Mouse (Mus musculus) midbrain, embryonic 15.5 days (tissue): ENCODE data around the gene Smarcal1. TPM values are rescaled to one million over a fixed set of nuclear protein-coding genes. Genes with fewer than 3 reads are reported as not detected.

Experiments used
- ATAC-seq: fragments of 200-750 bp; cut with Nextera tagmentation; replicated peaks from 2 replicates; pipeline ENCODE4 v1.8.0; 2017; ENCODE audit warnings: moderate TSS enrichment
- H3K27ac ChIP-seq: fragments of 300-500 bp; sonication (generic); 2 replicates; pipeline ENCODE4 v1.5.1; 2015; ENCODE audit warnings: mild to moderate bottlenecking, inconsistent platforms
- H3K27me3 ChIP-seq: fragments of 300-500 bp; sonication (generic); replicated peaks from 2 replicates; pipeline ENCODE4 v1.6.1; 2015; ENCODE audit warnings: inconsistent platforms
- H3K36me3 ChIP-seq: fragments of 300-500 bp; sonication (generic); replicated peaks from 2 replicates; pipeline ENCODE4 v1.6.1; 2015; ENCODE audit warnings: inconsistent platforms
- H3K4me1 ChIP-seq: fragments of 300-500 bp; sonication (generic); 2 replicates; pipeline ENCODE4 v1.6.1; 2015; ENCODE audit warnings: inconsistent platforms
- H3K4me2 ChIP-seq: fragments of 300-500 bp; sonication (generic); 2 replicates; pipeline ENCODE4 v1.6.1; 2015; ENCODE audit warnings: inconsistent platforms, mild to moderate bottlenecking, moderate library complexity
- H3K4me3 ChIP-seq: fragments of 300-500 bp; sonication (generic); 2 replicates; pipeline ENCODE4 v1.5.1; 2015; ENCODE audit warnings: mild to moderate bottlenecking, inconsistent platforms
- H3K9ac ChIP-seq: fragments of 300-500 bp; sonication (generic); 2 replicates; pipeline ENCODE4 v1.6.1; 2015; ENCODE audit warnings: mild to moderate bottlenecking, inconsistent platforms
- H3K9me3 ChIP-seq: fragments of 300-500 bp; sonication (generic); 2 replicates; pipeline ENCODE4 v1.6.1; 2016; ENCODE audit warnings: inconsistent platforms
- WGBS: fragments of 180-500 bp; shearing (Covaris S2); methylation state at CpG from one replicate; pipeline ENCODE4 v1.1.7; 2015; ENCODE audit warnings: mixed read lengths; 5-methylcytosine and 5-hydroxymethylcytosine counted together
- polyA plus RNA-seq: library from polyadenylated mRNA; unstranded; fragments of >200 nt; fragmentation: Nextera tagmentation; extraction: Ambion mirVana; gene quantifications from 2 replicates; pipeline ENCODE4 v1.2.1, GENCODE M21; 2015

Gene Smarcal1
- polyA plus RNA-seq: 29.6 and 30.9 TPM in 2 replicates

DNA sequence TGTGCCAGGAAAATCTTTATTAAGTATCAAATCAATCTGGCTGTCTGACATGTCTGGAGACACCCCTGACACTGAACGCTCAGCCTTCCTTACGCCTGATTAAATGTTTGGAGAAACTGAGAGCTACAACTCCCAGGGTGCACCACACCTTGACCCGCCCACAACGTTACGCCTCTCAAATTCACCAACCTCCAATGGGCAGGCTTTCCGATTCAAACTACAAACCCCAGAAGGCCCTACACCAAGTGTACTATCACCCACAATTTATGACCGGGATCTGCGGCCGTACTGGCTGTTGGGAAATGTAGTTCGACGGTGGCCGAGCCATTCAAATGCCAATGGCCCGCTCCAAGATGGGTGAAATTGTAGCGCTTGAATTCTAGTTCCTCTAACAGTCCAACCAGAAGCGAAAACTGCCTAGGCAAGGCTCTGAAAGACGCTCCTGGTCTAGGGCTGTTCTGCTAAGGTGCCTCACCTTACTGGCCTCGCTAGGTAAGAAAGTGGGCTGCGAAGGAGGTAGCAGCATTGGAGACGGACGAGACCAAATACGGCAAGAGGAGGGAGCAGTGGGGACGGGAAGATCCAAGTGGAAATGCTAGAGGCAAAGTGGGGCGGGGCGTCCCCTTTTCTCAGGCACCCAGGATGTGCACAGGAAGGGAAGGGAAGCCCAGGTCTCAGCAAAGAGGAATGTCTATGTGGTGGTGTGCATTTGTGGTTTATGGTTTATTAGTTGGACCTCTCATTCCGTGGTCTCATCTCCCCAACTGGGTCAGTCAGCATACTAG, at the start of gene Smarcal1:
TSS of gene Smarcal1 (plus strand) at position 305 of the 785 bp plus-strand sequence.
- peak within 1 kb of the TSS; percentile 85 for H3K9ac ChIP-seq

DNA sequence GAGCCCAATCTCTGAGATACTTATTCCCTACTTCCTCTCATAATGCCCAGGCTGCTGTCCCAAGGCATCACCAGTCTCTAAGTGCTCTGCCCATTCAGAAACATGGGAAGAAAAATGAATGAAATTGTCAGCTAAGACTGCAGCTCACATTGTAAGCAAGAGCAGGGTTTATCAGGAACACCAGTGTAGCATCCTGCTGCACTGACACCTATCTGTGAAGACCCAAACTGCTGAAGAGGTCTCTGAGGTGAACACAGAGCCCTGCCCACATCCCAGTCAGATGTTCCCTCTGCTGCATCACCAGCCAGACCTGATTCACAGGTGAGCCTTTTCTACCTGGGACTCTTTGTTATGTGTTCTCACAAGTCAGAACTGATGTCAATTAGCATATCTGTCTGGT, 49.6 kb upstream of the Smarcal1 start:
- Histone ChIP-seq H3K27ac (no peak overlapping the region), H3K27me3 (no peaks in the 10 kb centered on the region), H3K4me3 (peak overlapping the region; percentile 78), H3K9ac (peak overlapping the region; percentile 20; the same call in 1 of the 2 replicates), H3K9me3 (no peaks in the 10 kb centered on the region), H3K4me2 (peak overlapping the region; percentile 86), H3K4me1 (peaks cover 60% of the 10 kb centered on the region), H3K36me3 (no peaks in the 10 kb centered on the region)
- no peak for ATAC-seq

More for the DNA sequence above, at the start of gene Smarcal1:
- peaks cover 15% of the 10 kb centered on the region; the same call in 1 of the 2 replicates for H3K36me3 ChIP-seq
- WGBS: under 1% methylated on average over 25 of the region's 25 CpGs
- peak within 1 kb of the TSS; percentile 60 for H3K4me2 ChIP-seq
- H3K4me3 ChIP-seq: peak within 1 kb of the TSS; percentile 70
- no peaks in the 10 kb centered on the region for H3K9me3 ChIP-seq
- H3K27ac ChIP-seq: peak within 1 kb of the TSS; percentile 95
- H3K4me1 ChIP-seq: peaks cover 28% of the 10 kb centered on the region
- peak; percentile 99 for ATAC-seq
- H3K27me3 ChIP-seq: no peaks in the 10 kb centered on the region

DNA sequence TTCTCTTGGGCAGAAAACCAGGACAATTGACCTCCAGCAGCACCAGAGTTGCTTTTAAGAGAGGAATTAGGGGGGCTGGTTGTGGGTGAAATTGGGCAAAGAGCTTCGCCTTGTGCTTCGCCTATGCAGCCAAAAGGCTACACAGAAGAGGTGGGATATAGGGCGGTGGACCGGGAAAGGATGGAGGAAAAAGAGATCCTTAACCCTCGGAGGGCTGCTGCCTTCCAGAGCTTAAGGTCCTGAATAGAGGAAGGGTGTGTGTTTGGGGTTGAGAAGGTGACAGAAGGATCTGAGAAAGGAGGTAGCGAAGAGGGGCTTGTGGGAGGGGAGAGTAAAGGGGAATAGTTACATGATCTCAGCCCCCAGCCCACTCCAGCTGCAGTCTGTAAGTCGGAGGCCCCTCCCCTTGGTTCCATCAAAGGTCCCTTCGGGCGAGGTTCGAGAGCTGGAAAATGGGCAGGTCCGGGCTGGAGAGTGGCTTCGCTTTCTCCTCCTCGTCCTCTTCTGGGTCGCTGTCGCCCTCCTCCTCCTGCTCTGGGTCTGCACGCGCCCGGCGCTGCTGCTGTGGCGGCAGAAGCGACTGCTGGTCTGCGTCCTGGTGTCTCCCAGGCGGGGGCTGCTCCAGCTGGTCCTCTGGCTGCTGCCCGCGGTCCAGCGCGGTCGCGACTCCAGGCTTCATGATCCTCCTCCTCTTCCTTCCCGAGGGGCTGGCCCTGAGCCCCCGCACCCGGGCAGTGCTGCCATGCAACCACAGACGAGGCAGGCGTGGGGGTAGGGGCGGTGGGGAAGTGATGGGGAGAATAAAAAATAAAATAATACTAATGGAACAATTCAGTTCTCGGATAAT, 47.1 kb upstream of the Smarcal1 start:
- Histone ChIP-seq H3K9ac (peak overlapping the region; percentile 86), H3K4me2 (peak overlapping the region; percentile 86), H3K4me1 (peaks cover 54% of the 10 kb centered on the region), H3K27me3 (no peaks in the 10 kb centered on the region), H3K9me3 (no peaks in the 10 kb centered on the region), H3K27ac (peak overlapping the region; percentile 85), H3K36me3 (no peaks in the 10 kb centered on the region), H3K4me3 (peak overlapping the region; percentile 78)
- WGBS: 2% methylated on average over 33 of the region's 36 CpGs
- peak; percentile 77 for ATAC-seq

DNA sequence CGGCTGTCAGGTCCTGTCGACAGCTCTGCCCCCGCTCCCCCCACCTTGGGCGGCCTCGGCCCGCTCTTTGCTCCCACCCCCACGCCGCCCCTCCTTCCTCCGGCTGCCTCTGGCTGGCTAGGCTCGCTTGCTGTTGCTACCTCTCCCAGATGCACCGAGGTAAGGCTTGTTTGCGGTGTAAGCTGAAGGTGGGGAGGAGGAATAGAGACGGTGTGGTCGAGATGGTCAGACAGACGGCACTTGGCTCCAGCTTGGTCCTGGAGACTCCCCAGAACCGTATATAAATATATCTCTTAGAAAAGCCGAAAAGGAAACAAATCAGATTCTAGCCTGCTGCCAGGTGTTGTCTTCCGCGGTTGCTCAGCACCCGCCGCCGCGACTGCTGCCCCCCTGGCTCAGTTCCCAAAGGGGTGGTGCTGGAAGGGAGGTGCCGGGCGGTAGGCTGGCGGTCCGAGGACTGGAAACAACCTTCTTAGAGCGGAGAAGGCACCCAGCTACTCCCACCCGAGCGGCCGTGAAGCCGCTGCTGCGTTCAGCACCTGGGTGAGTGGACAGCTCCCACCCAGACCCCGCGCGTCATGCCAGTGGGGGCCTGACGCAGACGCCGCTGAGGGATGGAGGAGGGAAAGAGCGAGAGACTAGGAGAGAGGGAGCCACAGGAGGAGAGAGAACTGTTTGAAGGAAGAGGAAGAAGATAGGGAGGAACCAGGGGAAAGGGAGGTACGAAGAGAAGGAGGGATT, 46.3 kb upstream of the Smarcal1 start, which contains the start of gene March4:
TSS of gene March4 (minus strand) at position 320 of the 741 bp plus-strand sequence.
- Histone ChIP-seq H3K4me2 (peak within 1 kb of the TSS; percentile 86), H3K4me3 (peak within 1 kb of the TSS; percentile 78), H3K4me1 (peaks cover 48% of the 10 kb centered on the region), H3K27ac (peak within 1 kb of the TSS; percentile 85), H3K9me3 (no peaks in the 10 kb centered on the region), H3K27me3 (no peaks in the 10 kb centered on the region), H3K9ac (peak within 1 kb of the TSS; percentile 86), H3K36me3 (no peaks in the 10 kb centered on the region)
- 1% methylated on average over 41 of the region's 41 CpGs for WGBS
- peak; percentile 83 for ATAC-seq

DNA sequence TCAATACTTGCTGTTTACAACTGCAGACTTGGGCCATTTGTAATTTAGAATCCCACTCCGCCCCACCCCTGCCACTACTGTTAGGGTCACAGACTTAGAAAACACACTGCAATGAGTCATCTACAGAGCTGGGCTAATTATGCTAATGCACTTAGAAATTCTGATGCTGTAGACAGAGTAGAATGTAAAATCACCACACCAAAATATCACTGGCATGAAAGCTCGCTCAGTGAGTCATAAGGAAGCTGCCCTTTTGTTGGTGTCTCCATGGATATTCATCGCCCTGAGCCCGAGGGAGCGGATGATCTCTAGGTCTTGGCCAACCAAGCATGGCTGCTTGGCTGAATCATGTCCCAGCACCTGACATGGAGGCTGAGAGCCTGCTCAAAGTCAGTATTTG, 44.8 kb upstream of the Smarcal1 start:
- no peak for ATAC-seq
- Histone ChIP-seq H3K27me3 (no peaks in the 10 kb centered on the region), H3K27ac (no peak overlapping the region), H3K9me3 (no peaks in the 10 kb centered on the region), H3K4me3 (no peak overlapping the region), H3K4me2 (peak overlapping the region; percentile 86; the same call in 1 of the 2 replicates), H3K36me3 (no peaks in the 10 kb centered on the region), H3K4me1 (peaks cover 35% of the 10 kb centered on the region), H3K9ac (no peak overlapping the region)
- 62% methylated on average over 5 of the region's 5 CpGs for WGBS

DNA sequence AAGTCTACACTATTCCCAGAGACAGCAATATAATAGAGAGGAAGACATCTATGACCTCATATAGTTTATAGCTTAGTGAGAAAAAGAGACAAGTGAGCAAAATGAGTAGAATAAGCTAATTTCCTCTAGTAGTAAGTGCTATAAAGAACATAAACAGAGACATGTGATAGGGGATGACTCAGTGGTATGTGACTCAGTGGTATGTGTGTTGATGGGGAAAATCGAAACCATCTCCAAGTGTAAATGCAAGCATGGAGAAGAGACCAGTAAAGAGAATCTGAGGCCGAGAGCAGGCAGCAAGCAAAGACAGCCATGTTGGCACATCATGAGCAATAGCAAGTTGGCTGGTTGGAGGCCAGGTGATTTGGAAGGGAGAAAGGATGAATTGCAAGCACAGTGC, 32.7 kb upstream of the Smarcal1 start:
- H3K27me3 ChIP-seq: no peaks in the 10 kb centered on the region
- WGBS: 79% methylated on average over 2 of the region's 2 CpGs
- H3K27ac ChIP-seq: no peak overlapping the region
- ATAC-seq: no peak
- no peaks in the 10 kb centered on the region for H3K36me3 ChIP-seq
- no peaks in the 10 kb centered on the region for H3K4me1 ChIP-seq
- no peak overlapping the region for H3K4me2 ChIP-seq
- H3K9ac ChIP-seq: no peak overlapping the region
- no peak overlapping the region for H3K4me3 ChIP-seq
- no peaks in the 10 kb centered on the region for H3K9me3 ChIP-seq

DNA sequence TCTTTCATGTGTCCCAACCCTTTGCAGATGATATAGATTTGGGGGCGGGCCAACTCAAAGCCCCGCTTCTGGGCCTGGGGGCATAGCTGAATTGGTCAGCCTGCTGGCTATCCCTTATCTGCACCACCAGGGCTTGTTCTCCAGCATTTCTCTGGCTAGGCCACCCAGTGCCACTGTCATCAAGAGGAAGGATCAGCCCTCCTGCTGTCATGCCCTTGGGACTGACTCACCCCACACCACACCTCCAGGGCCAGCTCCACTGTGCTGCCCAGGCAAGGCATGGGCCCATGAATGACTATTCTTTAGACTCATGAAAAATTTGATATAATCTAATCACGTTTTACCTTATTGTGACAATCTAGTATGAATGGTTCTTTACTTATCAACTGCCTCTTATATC, 26.6 kb upstream of the Smarcal1 start:
- WGBS: 86% methylated on average over 3 of the region's 3 CpGs
- Histone ChIP-seq H3K4me3 (no peak overlapping the region), H3K27ac (no peak overlapping the region), H3K9me3 (no peaks in the 10 kb centered on the region), H3K36me3 (no peaks in the 10 kb centered on the region), H3K4me1 (no peaks in the 10 kb centered on the region), H3K27me3 (no peaks in the 10 kb centered on the region), H3K4me2 (no peak overlapping the region), H3K9ac (no peak overlapping the region)
- no peak for ATAC-seq

DNA sequence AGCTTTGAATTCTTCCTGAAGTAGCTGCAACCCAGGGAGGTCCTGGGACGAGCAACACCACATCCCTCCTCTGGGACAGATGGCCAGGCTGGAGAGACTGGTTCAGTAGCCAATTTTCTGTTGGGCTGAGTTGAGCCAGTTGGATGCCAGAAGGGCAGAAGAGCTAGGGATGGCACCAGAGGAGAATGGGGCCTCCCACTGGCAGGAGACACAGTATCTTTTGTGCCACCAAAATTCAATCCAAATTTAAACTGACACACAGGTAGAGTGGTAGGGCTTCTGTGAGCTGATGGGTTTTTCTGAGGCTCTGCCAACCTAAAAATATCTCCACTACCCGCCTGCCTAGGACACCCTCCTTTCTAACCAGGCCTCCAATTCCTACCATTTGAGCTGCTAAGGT, 24.4 kb upstream of the Smarcal1 start:
- ATAC-seq: no peak
- H3K4me3 ChIP-seq: no peak overlapping the region
- no peak overlapping the region for H3K27ac ChIP-seq
- no peaks in the 10 kb centered on the region for H3K4me1 ChIP-seq
- no peak overlapping the region for H3K4me2 ChIP-seq
- 66% methylated on average over 2 of the region's 2 CpGs for WGBS
- H3K9me3 ChIP-seq: no peaks in the 10 kb centered on the region
- no peaks in the 10 kb centered on the region for H3K36me3 ChIP-seq
- H3K27me3 ChIP-seq: no peaks in the 10 kb centered on the region
- no peak overlapping the region for H3K9ac ChIP-seq

DNA sequence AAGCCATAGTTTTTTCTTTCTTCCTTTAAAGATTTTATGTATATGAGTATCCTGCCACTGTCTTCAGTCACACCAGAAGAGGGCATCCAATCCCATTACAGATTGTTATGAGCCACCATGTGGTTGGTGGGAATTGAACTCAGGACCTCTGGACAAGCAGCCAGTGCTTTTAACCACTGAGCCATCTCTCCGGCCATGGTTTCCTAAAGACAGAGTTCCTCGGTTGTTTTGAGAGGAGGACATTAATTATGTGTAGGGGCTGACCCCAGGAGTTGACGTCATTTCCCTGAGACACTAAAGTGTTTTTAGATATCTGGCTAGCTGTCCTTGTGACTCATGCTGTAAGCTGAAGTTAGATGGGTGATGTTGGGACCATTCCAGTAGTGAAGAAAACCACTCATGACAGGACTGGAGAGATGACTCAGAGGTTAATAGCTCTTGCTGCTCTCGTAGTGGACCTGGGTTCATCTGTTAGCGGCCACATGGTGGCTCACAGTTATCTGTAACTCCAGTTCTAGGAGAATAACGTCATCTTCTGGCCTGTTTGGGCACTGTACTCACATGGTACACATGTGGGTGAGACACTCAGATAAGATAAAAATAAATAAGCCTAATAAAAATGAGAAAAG, 18.6 kb upstream of the Smarcal1 start:
- ATAC-seq: no peak
- H3K27me3 ChIP-seq: no peaks in the 10 kb centered on the region
- H3K4me3 ChIP-seq: no peak overlapping the region
- no peak overlapping the region for H3K4me2 ChIP-seq
- no peak overlapping the region for H3K9ac ChIP-seq
- no peaks in the 10 kb centered on the region for H3K9me3 ChIP-seq
- whole genome bisulfite sequencing: 86% methylated on average over 6 of the region's 6 CpGs
- no peaks in the 10 kb centered on the region for H3K36me3 ChIP-seq
- H3K27ac ChIP-seq: no peak overlapping the region
- peaks cover 5% of the 10 kb centered on the region for H3K4me1 ChIP-seq

DNA sequence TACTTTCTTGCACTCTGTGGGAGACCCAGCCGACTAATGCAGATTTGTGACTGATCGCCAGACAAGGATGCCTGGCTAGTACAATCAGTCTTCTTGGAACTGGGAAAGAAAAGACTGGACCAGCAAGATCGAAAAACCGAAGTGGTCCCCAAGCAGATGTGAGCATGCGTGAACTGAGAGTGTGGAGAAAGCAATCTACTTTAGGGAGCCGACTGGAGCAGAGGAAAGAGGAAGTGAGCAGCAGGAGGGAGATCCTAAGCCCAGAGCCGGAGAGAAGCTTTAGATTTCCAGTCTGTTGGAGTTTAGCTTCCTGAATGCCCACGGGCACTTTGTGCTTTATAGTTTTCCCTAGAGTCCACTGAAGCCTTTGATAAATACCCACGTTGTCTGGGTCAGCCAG, 16.0 kb upstream of the Smarcal1 start:
- Histone ChIP-seq H3K27ac (peak overlapping the region; percentile 40), H3K27me3 (no peaks in the 10 kb centered on the region), H3K9me3 (no peaks in the 10 kb centered on the region), H3K4me1 (peaks cover 5% of the 10 kb centered on the region), H3K4me3 (peak overlapping the region; percentile 28), H3K36me3 (no peaks in the 10 kb centered on the region), H3K4me2 (peak overlapping the region; percentile 40), H3K9ac (no peak overlapping the region)
- ATAC-seq: peak; percentile 67; the same call in 1 of the 2 replicates
- 23% methylated on average over 9 of the region's 9 CpGs for WGBS

DNA sequence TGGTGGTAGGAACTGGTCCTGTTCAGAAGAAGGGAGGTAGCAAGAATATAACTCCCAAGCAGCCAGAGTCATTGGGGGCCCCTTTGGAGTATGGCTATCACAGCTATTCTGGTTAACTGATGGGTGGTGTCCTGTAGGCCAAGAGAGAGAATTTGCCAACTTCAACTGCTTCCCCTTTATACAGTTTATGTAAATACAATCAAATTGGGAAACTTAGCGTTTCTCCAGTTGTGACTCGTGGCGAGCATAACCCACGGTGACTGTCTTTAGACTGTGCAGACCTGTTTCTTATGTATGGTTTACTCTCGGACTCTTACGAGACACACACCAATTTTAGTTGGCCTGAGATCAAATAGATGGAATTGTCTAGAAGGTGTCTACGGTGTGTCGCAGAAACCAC, 14.3 kb upstream of the Smarcal1 start:
- Histone ChIP-seq H3K36me3 (no peaks in the 10 kb centered on the region), H3K27ac (no peak overlapping the region)
- ATAC-seq: no peak

More for the DNA sequence above, 14.3 kb upstream of the Smarcal1 start:
- Histone ChIP-seq H3K4me3 (no peak overlapping the region), H3K4me1 (peaks cover 5% of the 10 kb centered on the region), H3K9me3 (no peaks in the 10 kb centered on the region), H3K9ac (no peak overlapping the region), H3K4me2 (no peak overlapping the region), H3K27me3 (no peaks in the 10 kb centered on the region)
- 95% methylated on average over 8 of the region's 8 CpGs for WGBS
